In genomic region chr9:13497690-13498333, GRCm38 (mm10) we compare ENCODE assay signal across 9 mouse cellular contexts. TPM values are rescaled to one million over a fixed set of nuclear protein-coding genes. Genes with fewer than 3 reads are reported as not detected.
A peak's percentile ranks its signal among the peaks of the same experiment; 100 is the strongest.
DNase-seq lines count a peak whose midpoint lies in the region; ATAC-seq lines count a peak whose summit lies in the region.
"Had no signal": no experiment of that assay in that cellular context is flagged by ENCODE, and none has a peak within 500 bp of the region (broad histone marks: within the 10 kb centered on the region; RNA-seq: fewer than 3 reads in every experiment).

No protein-coding gene starts in this region.

- no peaks in the 10 kb centered on the region for H3K9me3 ChIP-seq in heart, embryonic 13.5 days
- H3K9me3 ChIP-seq in limb, embryonic 13.5 days = no peaks in the 10 kb centered on the region

- no peaks in the 10 kb centered on the region for H3K36me3 ChIP-seq in heart, embryonic 13.5 days
- H3K36me3 ChIP-seq in limb, embryonic 13.5 days = no peaks in the 10 kb centered on the region

- peak; percentile 31; the same call in 1 of the 2 replicates for ATAC-seq in heart, embryonic 13.5 days (ENCODE audit: extremely low read depth, insufficient number of reproducible peaks, low FRiP score, low TSS enrichment)
- peak; percentile 81 for ATAC-seq in limb, embryonic 13.5 days (ENCODE audit: low FRiP score, low read depth)
- no peak for ATAC-seq in frontal cortex, adult (ENCODE audit: low TSS enrichment)
- ATAC-seq in inflammation-experienced regulatory T-cells, adult 6 months = no peak

- no peaks in the 10 kb centered on the region for H3K27me3 ChIP-seq in heart, embryonic 13.5 days (replicated peaks)
- H3K27me3 ChIP-seq in limb, embryonic 13.5 days = no peaks in the 10 kb centered on the region

- peak; percentile 90 for DNase-seq in 3T3-L1 (ENCODE audit: low read depth, low spot score)
- peak; percentile 86 for DNase-seq in Muller cell, postnatal 12 days (ENCODE audit: inconsistent ontology term)
- DNase-seq in embryo, embryonic 11 days = no peak
- no peak for DNase-seq in frontal cortex, postnatal 14 days (ENCODE audit: low spot score in 2 of 2)

- no peak overlapping the region for H3K4me3 ChIP-seq in heart, embryonic 13.5 days
- H3K4me3 ChIP-seq in limb, embryonic 13.5 days = no peak overlapping the region

- 40% methylated on average over 7 of the region's 7 CpGs for WGBS in heart, embryonic 13.5 days
- 44% methylated on average over 7 of the region's 7 CpGs for WGBS in limb, embryonic 13.5 days

- peak overlapping the region; percentile 83 for H3K27ac ChIP-seq in heart, embryonic 13.5 days (replicated peaks)
- peak overlapping the region; percentile 28 for H3K27ac ChIP-seq in limb, embryonic 13.5 days

- H3K4me2 ChIP-seq in heart, embryonic 13.5 days = peak overlapping the region; percentile 30; the same call in 1 of the 2 replicates
- no peak overlapping the region for H3K4me2 ChIP-seq in limb, embryonic 13.5 days (replicated peaks)

- peak overlapping the region; percentile 33; the same call in 1 of the 2 replicates for H3K9ac ChIP-seq in heart, embryonic 13.5 days
- H3K9ac ChIP-seq in limb, embryonic 13.5 days = no peak overlapping the region

- H3K4me1 ChIP-seq in heart, embryonic 13.5 days = peaks cover 57% of the 10 kb centered on the region
- H3K4me1 ChIP-seq in limb, embryonic 13.5 days = peaks cover 28% of the 10 kb centered on the region

RNA-seq across cellular contexts. Expression of gene Gm17571, which starts 51.3 kb away (rescaled TPM):
- polyA plus RNA-seq in heart, embryonic 13.5 days (2015; fragmentation: Nextera tagmentation; extraction: Ambion mirVana) = not detected in 2 replicates
- polyA plus RNA-seq in limb, embryonic 13.5 days (2015; fragmentation: Nextera tagmentation; extraction: Ambion mirVana) = not detected in 2 replicates
- polyA plus RNA-seq in inflammation-experienced regulatory T-cells, adult 6 months (2017; shearing (Covaris generic)) = not detected
- polyA plus RNA-seq: liver, embryonic 16.5 days had no signal

Comparison
In these comparisons a context has a peak if more than half of its experiments do, and no peak if none do; other contexts are left out.
1. DNase-seq: peak in 3T3-L1 (single experiment) and Muller cell, postnatal 12 days (single experiment); none in embryo, embryonic 11 days (single experiment) and frontal cortex, postnatal 14 days (0 of 2).
2. ATAC-seq: peak in heart, embryonic 13.5 days (single experiment) and limb, embryonic 13.5 days (single experiment); none in frontal cortex, adult (single experiment) and inflammation-experienced regulatory T-cells, adult 6 months (single experiment).